Mouse (Mus musculus) c-Kit-positive CD71-positive TER-119-negative erythroid progenitor cells, embryonic 14.5 days (primary cell): ENCODE measurements at regions not wholly inside any gene's neighbourhood (a gene's known extent, or its start where the extent isn't known, plus 50 kb on each side); places are given as distances from the start of the nearest gene placed in this dataset.
"Not testable (repeated sequence)": the region's sequence is repeated elsewhere in the genome, so short reads cannot be mapped to it uniquely, and the experiment has no call there.

Source experiments
- DNase-seq: peaks from one replicate; pipeline ENCODE4 v3.0.0-alpha.2; 2013; ENCODE audit warnings: low read depth

DNA sequence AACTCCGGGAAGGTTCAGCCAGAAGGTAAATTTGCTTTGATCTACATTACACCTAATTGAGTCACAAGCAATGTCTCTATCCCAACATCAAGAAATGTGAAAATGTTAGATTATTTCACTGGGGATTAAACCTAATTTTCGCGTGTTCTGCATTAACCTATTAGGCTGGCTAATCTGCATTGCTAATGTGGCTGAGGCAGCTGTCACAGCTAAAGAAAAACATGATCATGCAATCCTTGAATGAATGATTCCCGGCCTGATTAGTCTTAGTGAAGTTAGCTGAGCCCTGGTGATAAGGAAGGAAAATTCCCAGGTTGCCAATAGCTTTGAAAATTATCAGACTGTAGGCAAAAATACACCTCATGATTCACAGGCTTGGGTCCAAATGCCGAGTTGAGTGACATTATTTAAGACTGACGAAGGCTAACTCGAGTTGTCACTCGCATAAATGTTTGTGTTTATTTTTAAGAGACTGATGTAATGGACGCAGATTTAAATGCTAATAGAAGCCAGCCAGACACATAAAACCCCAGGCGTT lies 131.5 kb upstream of the Kiz start:
- DNase-seq: no peak

DNA sequence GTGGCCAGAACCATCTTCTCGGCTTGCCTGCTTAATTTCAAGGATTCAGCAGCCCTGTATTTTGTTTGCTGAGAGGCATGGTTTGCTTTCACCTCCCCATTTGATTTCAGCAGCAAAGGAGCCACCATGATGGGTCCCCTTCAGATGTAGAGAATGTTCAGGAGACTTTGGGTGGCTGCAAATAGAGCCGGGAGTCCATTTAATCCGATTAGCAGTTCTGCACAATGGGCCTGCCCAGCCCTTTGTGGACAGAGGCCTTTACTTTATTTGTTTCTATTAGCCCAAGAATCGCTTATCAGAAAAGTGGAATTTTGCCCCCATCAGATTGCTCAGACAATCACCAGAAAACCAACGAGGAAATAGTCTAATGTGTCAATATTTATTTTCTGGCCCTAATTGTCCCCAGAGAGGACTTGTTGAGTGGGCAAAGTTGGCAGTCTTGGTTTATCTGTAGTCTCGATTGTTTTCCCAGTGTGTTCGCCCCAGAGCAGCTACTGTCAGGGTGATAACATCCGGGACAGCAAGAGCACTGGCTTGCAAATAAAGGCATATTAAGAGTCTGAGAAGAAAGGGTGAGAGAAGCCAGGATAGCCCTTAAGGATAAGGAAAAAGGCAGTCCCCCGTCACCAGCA lies 130.6 kb upstream of the Kiz start:
- no peak for DNase-seq

DNA sequence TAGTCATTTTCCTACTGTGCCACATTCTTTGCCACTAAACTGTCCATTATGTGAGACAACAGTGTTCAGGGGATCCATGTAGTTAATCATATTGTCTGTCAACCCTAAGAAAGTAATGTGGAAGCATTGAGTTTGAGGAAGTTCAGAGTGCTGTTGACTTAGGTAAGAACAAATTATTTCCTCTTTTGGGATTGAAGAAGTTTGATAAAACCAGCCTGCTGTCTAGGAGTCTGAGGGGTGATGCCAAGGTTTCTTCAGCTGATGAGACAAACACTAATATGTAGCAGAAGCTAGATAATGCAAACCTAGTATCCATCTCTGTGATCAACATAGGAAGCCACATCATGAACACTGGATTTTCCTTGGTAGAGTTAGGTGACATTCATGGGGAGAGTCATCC lies 127.0 kb upstream of the Kiz start:
- no peak for DNase-seq

DNA sequence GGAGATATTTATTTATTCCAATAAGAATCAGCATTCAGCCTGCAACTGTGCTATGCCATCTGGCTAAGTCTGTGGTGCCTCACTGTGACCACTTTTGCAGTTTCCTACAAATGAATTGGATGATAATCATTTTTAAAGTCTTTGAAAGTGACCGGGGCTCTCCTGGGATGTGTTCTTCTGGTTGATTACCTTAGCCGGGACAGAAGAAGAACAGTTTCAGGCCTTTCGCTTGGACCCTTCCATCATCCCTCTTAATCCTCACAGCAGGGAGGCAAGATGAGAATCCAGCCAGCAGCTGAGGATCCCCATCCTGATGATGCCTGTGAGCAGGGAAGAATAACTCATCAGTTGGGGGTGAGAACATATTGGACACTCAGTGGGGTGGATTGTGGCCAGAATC lies 124.6 kb upstream of the Kiz start:
- no peak for DNase-seq

DNA sequence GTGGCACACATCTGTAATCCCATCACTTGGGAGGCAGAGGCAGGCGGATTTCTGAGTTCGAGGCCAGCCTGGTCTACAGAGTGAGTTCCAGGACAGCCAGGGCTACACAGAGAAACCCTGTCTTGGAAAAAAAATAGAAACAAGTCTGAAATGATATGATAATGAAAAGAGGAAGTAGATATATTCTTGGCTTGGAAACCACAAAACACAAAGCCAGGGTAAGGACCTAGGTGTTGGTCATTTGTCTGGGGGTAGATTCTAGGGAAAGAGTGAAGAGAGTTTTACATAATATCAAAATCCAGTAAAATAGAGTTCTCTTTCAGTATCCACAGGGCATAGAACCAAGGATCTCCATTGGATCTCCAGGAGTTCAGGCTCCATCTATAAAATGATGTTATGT lies 122.8 kb upstream of the Kiz start:
- DNase-seq: not testable (repeated sequence)

DNA sequence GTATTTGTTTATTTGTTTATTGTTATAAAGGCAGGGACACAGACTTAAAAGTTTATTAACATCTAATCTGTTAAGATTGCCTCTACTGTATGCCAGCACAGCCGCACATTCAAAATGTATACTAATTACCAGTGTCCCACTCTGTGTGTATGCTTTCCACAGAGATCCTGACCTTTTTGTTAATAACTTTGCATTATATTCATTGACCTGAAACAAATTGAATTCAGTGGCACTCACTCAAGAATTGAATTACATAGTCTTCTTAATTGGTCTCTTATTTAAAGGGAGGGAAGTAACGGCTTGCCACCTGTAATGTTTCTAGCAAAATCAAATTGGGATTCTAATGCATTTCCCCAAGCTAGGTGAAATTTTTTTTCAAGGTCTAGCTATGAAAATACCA lies 111.3 kb upstream of the Kiz start:
- no peak for DNase-seq

DNA sequence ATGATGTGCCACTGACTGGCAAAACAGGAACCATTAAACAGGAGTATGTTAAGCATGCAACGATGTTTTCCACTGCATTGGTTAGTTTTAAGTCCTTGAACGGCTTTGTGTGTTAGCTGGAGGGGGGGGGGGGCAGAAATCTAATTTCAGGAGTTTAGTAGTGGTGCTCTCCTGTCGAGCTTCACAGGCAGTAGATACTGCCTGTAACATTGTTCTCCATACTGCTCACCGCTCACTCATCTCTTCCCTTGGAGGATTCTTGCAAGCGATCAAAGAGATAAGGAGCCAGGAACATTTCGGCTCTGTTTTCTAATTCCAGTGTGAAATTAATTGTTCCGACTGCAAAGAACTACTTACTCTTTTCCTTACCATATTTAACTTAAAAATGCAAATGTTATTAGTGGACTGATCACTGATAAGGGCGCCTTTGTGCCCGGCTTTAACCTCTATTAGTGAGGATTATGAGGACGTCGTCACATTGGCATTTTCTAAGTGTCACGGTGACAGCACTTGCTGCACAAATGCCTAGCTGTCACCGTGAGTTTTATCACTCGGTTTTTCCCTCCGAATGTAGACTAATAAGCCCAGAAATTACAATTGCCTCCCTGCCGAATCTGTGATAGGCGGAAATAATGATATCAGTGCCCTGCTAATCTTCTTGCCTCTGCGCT lies 110.5 kb upstream of the Kiz start:
- no peak for DNase-seq

DNA sequence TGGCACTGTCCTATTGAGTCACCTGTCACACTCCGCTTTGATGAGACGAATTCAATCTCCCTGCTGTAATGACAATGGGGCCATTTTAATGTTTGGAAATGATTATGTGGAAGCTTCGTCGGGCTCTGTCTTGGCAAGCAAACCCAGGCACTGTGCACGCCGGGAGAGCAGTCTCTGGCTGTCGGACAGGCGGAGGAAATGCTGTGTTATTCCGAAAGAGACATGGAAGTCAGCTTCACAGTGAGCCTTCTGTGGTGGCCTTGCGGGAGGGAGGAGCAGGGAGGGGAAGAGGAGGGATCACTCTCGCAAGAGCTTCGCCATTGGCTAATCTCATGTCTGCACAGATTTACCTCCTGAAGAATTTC lies 110.0 kb upstream of the Kiz start:
- no peak for DNase-seq

DNA sequence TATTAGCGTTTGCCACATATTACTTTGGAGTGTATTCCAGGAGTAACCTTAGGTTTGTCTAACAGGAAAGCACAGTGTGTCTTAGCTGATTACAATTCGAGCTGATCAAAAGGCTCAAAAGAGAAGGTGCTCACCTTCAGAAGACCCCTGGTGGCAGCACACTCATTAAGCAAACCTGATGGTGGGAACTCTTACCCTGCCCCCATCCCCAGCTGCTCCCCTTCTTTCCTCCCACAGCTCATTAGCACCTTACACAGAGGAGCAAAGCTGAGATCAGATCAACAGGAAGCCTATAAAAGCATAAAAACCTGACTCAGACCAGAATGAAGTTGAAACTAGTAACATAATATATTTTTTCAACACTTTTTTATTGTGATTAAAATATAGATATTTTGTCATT lies 101.7 kb upstream of the Kiz start:
- no peak for DNase-seq

DNA sequence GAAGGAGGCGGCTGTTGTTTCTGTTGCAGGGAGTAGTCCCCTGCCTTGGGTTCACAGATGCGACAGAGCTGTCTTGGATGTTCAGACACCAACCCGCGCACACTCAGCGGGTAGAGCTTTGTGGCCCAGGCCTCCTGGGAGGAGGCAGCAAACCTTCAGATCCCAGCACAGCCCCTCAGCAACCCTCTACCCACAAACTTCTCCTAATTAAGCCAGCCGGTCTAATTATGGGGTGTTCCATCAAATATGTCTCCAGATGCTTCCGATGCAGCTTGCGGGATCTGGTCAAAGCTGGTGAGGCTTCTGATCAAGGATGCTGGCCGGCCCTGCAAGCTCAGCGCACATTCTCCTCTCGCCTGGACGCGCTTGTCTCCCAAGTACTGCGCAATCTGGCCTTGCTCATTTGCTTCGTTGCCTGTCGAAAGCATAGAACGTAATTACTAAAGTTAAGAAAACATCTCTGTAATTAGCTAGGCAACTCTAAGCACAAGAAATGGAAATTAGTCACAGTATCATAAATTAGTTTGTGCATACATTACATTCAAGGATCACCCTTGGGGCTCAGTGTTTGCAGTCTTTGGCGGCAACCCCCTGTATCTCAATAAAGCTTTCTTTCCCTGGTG lies 92.0 kb upstream of the Kiz start:
- DNase-seq: no peak

DNA sequence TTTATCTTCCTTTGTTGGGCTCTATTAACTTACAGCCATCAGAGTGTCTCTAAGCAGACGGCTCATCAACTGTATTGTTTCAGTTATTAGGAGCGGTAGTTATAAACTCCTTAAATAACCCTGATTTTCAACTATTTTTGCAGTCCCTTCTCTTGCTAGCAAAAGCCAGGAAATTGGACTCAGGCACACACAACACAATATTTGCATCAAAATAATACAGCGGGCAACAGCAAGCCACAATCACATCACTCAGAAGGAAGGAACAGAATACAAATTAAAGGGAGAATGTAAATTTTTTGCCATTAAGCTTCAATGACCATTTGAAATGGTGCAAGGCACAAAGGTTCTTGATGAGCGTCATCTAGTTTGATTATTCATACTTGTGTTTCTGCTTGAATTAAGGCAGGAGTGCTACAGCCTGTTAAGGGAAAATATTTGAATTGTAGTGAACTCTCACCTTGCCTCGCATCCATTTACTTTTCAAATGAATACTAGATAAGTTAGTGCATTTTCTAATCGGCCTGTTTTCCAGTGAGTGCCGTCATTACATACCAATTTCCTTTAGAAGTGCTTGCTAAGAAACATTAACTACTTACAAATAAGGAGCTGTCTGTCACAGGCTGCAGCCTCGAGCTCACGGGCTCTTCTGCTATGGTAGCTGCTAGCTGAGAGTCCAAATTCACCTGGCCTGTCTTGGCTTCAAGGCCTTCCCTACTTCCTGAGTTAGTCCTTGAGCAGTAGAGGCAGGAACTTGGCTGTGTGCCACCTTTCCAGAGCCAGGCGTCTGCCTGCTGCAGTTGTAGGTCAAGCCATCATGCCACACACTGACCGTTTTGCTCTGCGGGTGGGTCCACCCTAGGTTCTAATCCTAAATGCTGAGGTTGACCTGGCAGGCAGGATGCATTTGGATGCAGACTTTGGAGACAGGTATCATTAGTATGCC lies 91.1 kb upstream of the Kiz start:
- no peak for DNase-seq

DNA sequence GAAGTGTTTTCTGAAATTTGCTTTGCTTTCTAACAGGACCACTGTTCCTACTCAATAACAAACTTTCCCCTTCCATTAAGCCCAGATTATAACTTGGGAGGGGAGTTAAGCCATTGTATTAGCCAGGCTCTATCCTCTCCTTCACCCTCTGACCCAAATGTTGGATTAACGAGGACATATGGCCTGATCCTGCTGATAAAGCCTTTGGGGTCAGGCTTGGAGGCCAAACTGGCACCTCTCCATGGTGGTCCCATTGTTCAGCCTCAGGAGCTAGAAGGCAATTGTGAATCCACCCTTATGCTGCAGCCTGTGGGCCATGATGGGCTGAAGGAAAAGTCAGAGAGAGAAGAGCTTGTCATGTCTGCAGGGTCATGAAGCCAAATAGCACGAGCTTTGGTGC lies 80.8 kb upstream of the Kiz start:
- no peak for DNase-seq

DNA sequence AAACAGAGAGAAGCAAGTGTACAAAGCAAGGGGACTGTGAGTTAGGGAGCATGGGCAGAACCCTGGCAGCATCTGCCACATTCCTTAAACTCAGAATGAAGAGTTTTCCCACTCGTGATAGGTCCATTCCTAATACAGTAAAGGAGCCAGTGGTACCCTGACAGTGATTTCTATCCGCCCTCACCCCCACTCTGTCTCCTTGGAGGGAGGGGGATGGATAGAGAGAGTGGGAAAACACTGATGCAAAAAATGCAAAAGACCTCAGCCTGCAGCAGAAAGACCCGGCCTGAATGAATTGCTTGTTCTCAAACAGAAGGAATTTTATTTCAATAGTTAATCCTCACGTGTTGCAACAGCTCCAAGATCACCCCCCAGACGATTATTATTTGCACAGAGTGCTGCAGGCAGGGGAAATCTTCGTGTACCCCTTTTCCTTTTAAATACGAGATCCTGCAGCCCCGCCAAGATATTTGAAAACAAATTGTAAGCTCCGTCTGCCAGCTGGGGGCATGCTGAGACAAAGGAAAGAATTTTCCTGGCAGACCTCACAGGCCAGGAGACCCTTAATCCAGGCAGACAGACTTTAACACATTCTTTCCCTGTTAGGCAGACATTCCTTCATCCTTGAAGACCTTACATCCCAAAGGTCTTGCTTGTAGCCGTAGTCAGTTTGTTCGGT lies 68.4 kb upstream of the Kiz start:
- DNase-seq: no peak

DNA sequence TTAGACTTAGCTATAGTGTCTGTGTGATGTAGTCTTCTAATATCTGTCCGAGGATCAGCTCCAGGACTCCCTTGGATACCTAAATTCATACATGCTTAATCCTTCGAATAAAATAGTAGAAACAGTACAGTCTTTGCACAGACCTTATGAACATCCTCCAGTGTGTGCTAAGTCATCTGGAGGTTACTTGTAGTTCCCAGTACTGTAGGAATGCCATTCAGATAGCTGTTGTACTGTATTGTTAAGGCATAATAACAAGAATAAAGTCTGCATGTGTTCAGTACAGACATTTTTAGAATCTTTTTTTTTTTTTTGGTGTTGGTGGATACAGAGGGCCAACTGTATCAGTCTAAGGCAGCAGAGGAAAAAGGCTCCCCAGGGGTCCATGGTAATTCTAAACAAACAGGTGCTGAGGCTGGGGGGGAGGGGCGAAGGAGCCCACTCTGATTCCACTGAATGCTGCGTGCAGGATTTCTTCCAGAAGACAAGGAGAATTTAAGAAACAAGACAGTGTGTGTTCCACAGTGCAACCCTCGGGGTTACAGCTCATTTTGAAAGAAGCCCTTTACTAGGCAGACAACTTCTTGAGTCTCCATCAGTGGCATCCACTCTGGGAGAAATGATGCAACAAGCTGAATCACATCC lies 67.7 kb upstream of the Kiz start:
- no peak for DNase-seq

DNA sequence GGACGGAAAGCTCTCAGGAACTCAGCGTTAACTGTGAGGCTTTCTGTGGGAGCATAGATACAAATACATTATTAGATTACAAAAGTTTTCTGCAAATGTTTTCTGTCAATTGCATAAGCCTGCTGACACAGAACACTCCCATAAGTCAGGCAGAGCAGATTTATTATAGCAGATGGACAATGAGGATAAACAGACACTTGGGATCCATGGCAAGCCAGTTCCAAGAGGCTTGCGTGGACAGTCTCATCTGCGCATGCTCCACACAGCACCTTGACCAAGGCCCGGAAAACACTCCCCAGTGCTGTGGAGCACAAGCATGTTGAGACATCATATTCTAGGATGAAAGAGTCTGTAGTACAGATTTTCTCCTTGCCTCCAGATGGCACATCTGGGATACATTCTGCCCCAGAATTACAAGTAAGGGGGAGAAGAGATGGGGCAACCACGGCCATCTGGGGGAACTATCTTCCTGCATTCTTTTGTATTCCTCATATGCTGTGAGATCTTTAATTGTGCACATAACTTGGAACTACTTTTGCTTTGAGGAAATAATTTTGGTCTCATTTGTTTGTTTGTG lies 62.7 kb upstream of the Kiz start:
- no peak for DNase-seq

DNA sequence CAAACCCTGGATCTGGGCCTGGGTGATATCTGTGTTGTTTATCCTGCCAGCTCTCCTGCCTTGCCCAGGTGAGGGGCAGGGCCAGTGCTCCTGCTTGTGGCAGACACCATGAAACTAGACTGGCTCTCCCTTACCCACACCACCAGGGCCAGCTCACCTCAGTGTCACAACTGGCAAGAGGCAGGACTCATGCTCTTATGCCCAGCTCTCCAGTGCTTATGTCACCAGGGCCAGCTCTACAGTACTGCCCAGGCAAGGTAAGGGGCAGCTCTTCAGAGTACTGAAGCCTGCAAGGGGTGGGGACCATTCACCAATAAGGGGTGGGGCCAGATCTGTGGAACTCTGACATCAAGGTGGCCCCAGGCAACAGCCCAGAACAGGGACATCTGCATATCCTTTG lies 52.7 kb upstream of the Kiz start:
- no peak for DNase-seq
